Mouse (Mus musculus) T-helper 1 cell (primary cell): Measurements from ENCODE around the gene Klf8.
"Not testable (repeated sequence)": the region's sequence is repeated elsewhere in the genome, so short reads cannot be mapped to it uniquely, and the experiment has no call there.

Experiments
- in situ Hi-C: fragments of 300-600 bp; cut with MboI, MseI; formaldehyde crosslinking; loops from one replicate; pipeline ENCODE4 v1.15.1; 2025; ENCODE audit warnings: high pct_unique_total_duplicates

Gene Klf8

GRCm38 (mm10) chrX:153237304-153237919 lies at the start of gene Klf8:
Gene Klf8, plus strand, starts transcription at chrX:153237466.
- in situ Hi-C loops: no loop called here

- in situ Hi-C loops: not testable (repeated sequence)
Observed at GRCm38 (mm10) chrX:153199185-153199584, 38.1 kb upstream of the Klf8 start.

- in situ Hi-C loops: no loop called here
Observed at GRCm38 (mm10) chrX:153211101-153211500, 26.2 kb upstream of the Klf8 start.

- in situ Hi-C loops: no loop called here
Observed at GRCm38 (mm10) chrX:153231240-153231639, 6.0 kb upstream of the Klf8 start.

GRCm38 (mm10) chrX:153233255-153233654 lies 4.0 kb upstream of the Klf8 start:
- in situ Hi-C loops: no loop called here

GRCm38 (mm10) chrX:153237920-153238504 lies 746 bp downstream of the Klf8 start:
- in situ Hi-C loops: no loop called here

GRCm38 (mm10) chrX:153254256-153254655 lies 17.0 kb downstream of the Klf8 start:
- in situ Hi-C loops: no loop called here

GRCm38 (mm10) chrX:153255504-153255903 lies 18.2 kb downstream of the Klf8 start:
- in situ Hi-C loops: no loop called here

GRCm38 (mm10) chrX:153282185-153282584 lies 44.9 kb downstream of the Klf8 start:
- in situ Hi-C loops: no loop called here

GRCm38 (mm10) chrX:153311356-153311755 lies 74.1 kb downstream of the Klf8 start:
- in situ Hi-C loops: no loop called here

GRCm38 (mm10) chrX:153323105-153323504 lies 85.8 kb downstream of the Klf8 start:
- in situ Hi-C loops: no loop called here

GRCm38 (mm10) chrX:153334140-153334539 lies 96.9 kb downstream of the Klf8 start:
- in situ Hi-C loops: not testable (repeated sequence)

- in situ Hi-C loops: no loop called here
Observed at GRCm38 (mm10) chrX:153359331-153360215, 122.3 kb downstream of the Klf8 start.

GRCm38 (mm10) chrX:153360216-153360590 lies 122.9 kb downstream of the Klf8 start:
- in situ Hi-C loops: no loop called here

GRCm38 (mm10) chrX:153360666-153361269 lies 123.5 kb downstream of the Klf8 start:
- in situ Hi-C loops: no loop called here

- in situ Hi-C loops: no loop called here
Observed at GRCm38 (mm10) chrX:153366754-153367153, 129.5 kb downstream of the Klf8 start.

GRCm38 (mm10) chrX:153369780-153370179 lies 132.5 kb downstream of the Klf8 start:
- in situ Hi-C loops: no loop called here

- in situ Hi-C loops: no loop called here
Observed at GRCm38 (mm10) chrX:153375105-153375504, 137.8 kb downstream of the Klf8 start.

GRCm38 (mm10) chrX:153381753-153382152 lies 144.5 kb downstream of the Klf8 start:
- in situ Hi-C loops: no loop called here

GRCm38 (mm10) chrX:153389291-153389690 lies 152.0 kb downstream of the Klf8 start:
- in situ Hi-C loops: no loop called here

- in situ Hi-C loops: no loop called here
Observed at GRCm38 (mm10) chrX:153417067-153417466, 179.8 kb downstream of the Klf8 start.

GRCm38 (mm10) chrX:153433659-153434293 lies 196.5 kb downstream of the Klf8 start:
- in situ Hi-C loops: no loop called here
